Mouse (Mus musculus): ENCODE measurements around the gene Ccdc115.

- TF ChIP-seq CTCF (IDR thresholded peaks at IDR 0.05; ENCODE audit: control insufficient read depth, insufficient read depth, insufficient read length) (no peak), MYOD1 (IDR thresholded peaks at IDR 0.05; ENCODE audit: control insufficient read depth, insufficient read length, low read depth) (no peak)
Measured at GRCm38 (mm10) chr1:34432776-34433481, 6.5 kb downstream of the Ccdc115 start.
